Mouse (Mus musculus) liver, embryonic 11.5 days (tissue): ENCODE measurements around the gene Alpl. TPM values are rescaled to one million over a fixed set of nuclear protein-coding genes. Genes with fewer than 3 reads are reported as not detected.

Source experiments
- ATAC-seq: fragments of 200-750 bp; cut with Nextera tagmentation; replicated peaks from 2 replicates; pipeline ENCODE4 v1.8.0; 2017; ENCODE audit warnings: moderate number of reproducible peaks, mild to moderate bottlenecking, moderate TSS enrichment, moderate library complexity; ENCODE audit not compliant: low FRiP score
- DNase-seq: peaks from one replicate; pipeline ENCODE4 v3.0.0-alpha.2; 2017; ENCODE audit warnings: low spot score
- H3K27ac ChIP-seq: fragments of 300-500 bp; sonication (generic); 2 replicates; pipeline ENCODE4 v1.5.1; 2014; ENCODE audit warnings: mild to moderate bottlenecking, low read depth, low read length, control low read depth
- H3K27me3 ChIP-seq: fragments of 300-500 bp; sonication (generic); replicated peaks from 2 replicates; pipeline ENCODE4 v1.6.1; 2014; ENCODE audit warnings: low read length, mixed read lengths; ENCODE audit not compliant: control insufficient read depth, insufficient read depth
- H3K36me3 ChIP-seq: fragments of 300-500 bp; sonication (generic); 2 replicates; pipeline ENCODE4 v1.6.1; 2014; ENCODE audit warnings: mild to moderate bottlenecking, low read length, moderate library complexity, mixed read lengths; ENCODE audit not compliant: control insufficient read depth, insufficient read depth
- H3K4me1 ChIP-seq: fragments of 300-500 bp; sonication (generic); replicated peaks from 2 replicates; pipeline ENCODE4 v1.6.1; 2014; ENCODE audit warnings: low read length, mixed read lengths; ENCODE audit not compliant: control insufficient read depth, insufficient read depth
- H3K4me2 ChIP-seq: fragments of 300-500 bp; sonication (generic); 2 replicates; pipeline ENCODE4 v1.6.1; 2014; ENCODE audit warnings: mild to moderate bottlenecking, control low read depth, moderate library complexity
- H3K4me3 ChIP-seq: fragments of 300-500 bp; sonication (generic); 2 replicates; pipeline ENCODE4 v1.5.1; 2014; ENCODE audit warnings: low read depth, low read length, control low read depth
- H3K9ac ChIP-seq: fragments of 300-500 bp; sonication (generic); 2 replicates; pipeline ENCODE4 v1.6.1; 2014; ENCODE audit warnings: low read depth, low read length, control low read depth
- H3K9me3 ChIP-seq: fragments of 300-500 bp; sonication (generic); 2 replicates; pipeline ENCODE4 v1.6.1; 2016; ENCODE audit warnings: low read length, inconsistent platforms, mixed read lengths; ENCODE audit not compliant: control insufficient read depth
- WGBS: fragments of 180-500 bp; shearing (Covaris S2); extraction: QIAGEN DNeasy Blood & Tissue Kit; methylation state at CpG from one replicate; pipeline ENCODE4 v1.1.7; 2014; 5-methylcytosine and 5-hydroxymethylcytosine counted together
- polyA plus RNA-seq: library from polyadenylated mRNA; unstranded; fragments of >200 nt; fragmentation: Nextera tagmentation; extraction: Ambion mirVana; gene quantifications from 2 replicates; pipeline ENCODE4 v1.2.1, GENCODE M21; 2014

Alpl gene
- polyA plus RNA-seq, 1 experiment from 2014 or later = 5.7 TPM

DNA sequence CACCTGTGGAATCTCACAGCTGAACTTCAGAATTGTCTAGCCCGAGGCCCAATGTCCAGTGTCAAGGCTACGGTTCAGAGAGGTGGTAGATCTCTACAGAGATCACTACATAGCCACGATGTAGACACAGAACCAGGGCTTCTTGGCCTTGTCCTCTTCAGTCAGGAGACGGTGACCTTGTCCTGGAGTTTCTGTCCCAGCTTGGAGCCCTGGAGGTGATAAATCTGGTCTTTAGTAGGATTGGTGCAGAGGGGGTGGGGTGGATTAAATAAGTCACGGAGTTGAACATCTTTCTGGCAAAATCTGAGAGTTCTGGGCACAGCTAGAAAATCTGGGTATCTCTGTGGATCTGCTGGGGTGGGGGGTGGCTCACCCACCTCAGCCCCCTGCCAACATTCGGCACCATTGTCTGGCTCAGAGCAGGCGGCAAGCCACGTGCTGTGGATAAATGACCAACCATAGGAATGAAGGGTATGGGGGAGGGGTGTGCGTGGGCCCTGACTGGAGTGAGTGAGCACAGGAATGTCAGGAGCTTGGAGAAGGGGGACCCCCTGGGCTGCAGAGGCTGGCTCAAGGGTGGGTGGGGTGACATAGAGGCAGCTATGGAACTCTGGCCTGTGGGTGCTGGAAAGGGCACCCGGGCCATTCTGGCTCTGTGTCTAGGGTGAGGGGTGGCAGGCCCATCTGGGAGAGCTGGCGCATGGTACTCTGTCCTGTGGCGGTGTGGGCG lies 98.9 kb downstream of the Alpl start:
- Histone ChIP-seq H3K4me2 (no peak overlapping the region), H3K27ac (no peak overlapping the region), H3K9me3 (no peaks in the 10 kb centered on the region), H3K4me1 (peaks cover 6% of the 10 kb centered on the region), H3K27me3 (no peaks in the 10 kb centered on the region), H3K36me3 (no peaks in the 10 kb centered on the region), H3K4me3 (no peak overlapping the region), H3K9ac (no peak overlapping the region)
- no peak for DNase-seq
- ATAC-seq = no peak
- 70% methylated on average over 13 of the region's 13 CpGs for WGBS

DNA sequence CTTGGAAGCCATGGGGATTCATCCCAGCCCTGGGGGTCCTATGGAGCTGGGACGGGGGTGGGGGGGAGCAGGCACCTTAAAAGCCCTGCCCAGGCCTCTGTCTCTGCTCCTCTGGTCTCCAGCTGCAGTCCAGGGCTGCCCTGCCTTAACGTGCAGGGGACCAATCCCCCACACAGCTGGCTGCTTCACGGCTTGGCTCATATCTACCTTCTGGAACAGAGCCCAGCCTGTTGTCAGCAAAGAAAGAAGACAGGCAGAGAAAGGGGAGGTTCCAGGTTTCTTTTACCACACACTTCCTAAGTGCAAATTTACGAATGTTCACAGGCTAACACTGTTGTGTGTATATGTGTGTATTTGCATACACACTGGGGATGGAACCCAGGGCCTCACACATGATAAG lies 100.3 kb downstream of the Alpl start:
- H3K27me3 ChIP-seq = no peaks in the 10 kb centered on the region
- no peaks in the 10 kb centered on the region for H3K9me3 ChIP-seq
- H3K4me3 ChIP-seq = no peak overlapping the region
- 31% methylated on average over 4 of the region's 4 CpGs for WGBS
- ATAC-seq (no peak), DNase-seq (no peak)
- peaks cover 2% of the 10 kb centered on the region for H3K4me1 ChIP-seq
- no peak overlapping the region for H3K4me2 ChIP-seq
- H3K27ac ChIP-seq = no peak overlapping the region
- H3K9ac ChIP-seq = no peak overlapping the region
- H3K36me3 ChIP-seq = no peaks in the 10 kb centered on the region

DNA sequence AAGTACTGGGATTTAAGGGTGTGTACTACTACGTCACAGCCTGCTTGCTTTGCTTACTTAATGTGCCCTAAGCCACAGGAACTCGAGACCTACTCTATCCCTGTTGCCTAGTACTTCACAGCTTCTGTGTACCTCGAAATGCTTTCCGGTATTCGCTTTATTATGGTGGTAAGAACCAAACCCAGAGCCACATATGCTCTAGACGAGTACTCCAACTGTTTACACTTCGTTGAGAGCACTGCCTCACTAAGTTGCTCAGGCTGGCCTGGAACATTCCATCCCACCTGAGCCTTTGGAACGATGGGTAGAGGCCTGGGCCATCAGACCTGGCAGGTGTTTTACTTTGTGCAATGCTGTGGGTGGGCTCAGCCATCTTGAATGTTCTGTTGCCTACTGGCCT lies 100.9 kb downstream of the Alpl start:
- Histone ChIP-seq H3K4me2 (no peak overlapping the region), H3K9me3 (no peaks in the 10 kb centered on the region), H3K27me3 (no peaks in the 10 kb centered on the region), H3K36me3 (no peaks in the 10 kb centered on the region), H3K4me3 (no peak overlapping the region), H3K27ac (no peak overlapping the region), H3K4me1 (peaks cover 2% of the 10 kb centered on the region), H3K9ac (no peak overlapping the region)
- no peak for ATAC-seq
- WGBS = 73% methylated on average over 8 of the region's 8 CpGs
- no peak for DNase-seq

DNA sequence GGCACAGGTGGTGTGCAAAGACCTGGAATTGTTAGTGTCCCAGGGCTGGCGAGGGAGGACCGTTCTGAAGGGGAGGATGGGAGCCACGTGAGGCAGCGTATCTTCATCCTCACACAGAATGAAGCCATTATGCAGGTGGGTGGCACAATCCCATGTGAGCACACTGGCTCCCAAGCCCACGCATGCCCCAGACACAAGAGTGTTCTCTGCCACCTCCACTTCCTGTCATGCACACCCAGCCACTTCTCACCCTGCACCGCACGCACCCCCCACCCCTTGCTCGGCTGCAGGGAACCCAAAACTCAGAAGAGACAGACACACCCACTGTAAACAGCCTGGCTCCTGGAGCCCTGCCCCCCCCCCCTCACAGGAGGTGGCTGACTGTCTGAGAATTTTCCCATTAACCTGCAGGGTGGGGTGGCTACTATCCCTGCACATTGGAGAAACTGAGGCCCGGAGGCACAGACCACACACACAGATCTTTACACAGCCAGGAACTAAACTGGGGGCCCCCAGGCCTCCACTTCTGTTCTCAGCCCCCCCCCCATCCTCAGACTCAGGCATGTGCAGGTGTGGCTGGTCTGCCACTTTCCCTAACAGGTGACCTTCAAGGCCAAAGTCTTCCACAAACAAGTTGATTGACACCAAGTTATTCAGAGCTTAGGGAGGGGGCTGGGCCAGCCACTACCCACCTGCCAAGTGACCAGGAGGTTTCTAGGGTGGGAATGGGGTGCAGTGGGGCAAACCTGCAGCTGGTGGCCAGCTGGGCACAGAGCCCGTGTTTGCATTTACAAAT lies 103.9 kb downstream of the Alpl start:
- DNase-seq (no peak), ATAC-seq (no peak)
- no peak overlapping the region for H3K9ac ChIP-seq
- H3K4me2 ChIP-seq = no peak overlapping the region
- no peaks in the 10 kb centered on the region for H3K27me3 ChIP-seq
- H3K36me3 ChIP-seq = no peaks in the 10 kb centered on the region
- WGBS = 82% methylated on average over 10 of the region's 10 CpGs
- H3K4me1 ChIP-seq = no peaks in the 10 kb centered on the region; the same call in 1 of the 2 replicates
- H3K9me3 ChIP-seq = no peaks in the 10 kb centered on the region
- no peak overlapping the region for H3K27ac ChIP-seq
- no peak overlapping the region for H3K4me3 ChIP-seq

Other genes starting within 250 kb of the Alpl start
- gene Ldlrad2, start 221.8 kb downstream of the Alpl start, polyA plus RNA-seq = not detected in 2 replicates
- 65.7 and 70.3 TPM in 2 replicates for gene Usp48, start 202.6 kb downstream of the Alpl start, polyA plus RNA-seq
- gene Rap1gap, start 131.7 kb downstream of the Alpl start, polyA plus RNA-seq = 3.2 and 4.1 TPM in 2 replicates
- gene Ece1, start 65.9 kb upstream of the Alpl start, polyA plus RNA-seq = 51.9 and 61.4 TPM in 2 replicates
- gene Eif4g3, start 196.6 kb upstream of the Alpl start, polyA plus RNA-seq = 26.2 and 28.3 TPM in 2 replicates